15 mouse cellular contexts compared by ENCODE assay signal in genomic region chr1:72567056-72567455, GRCm38 (mm10). TPM values are rescaled to one million over a fixed set of nuclear protein-coding genes. Genes with fewer than 3 reads are reported as not detected.
DNase-seq lines count a peak whose midpoint lies in the region; ATAC-seq lines count a peak whose summit lies in the region.
"Had no signal": no experiment of that assay in that cellular context is flagged by ENCODE, and none has a peak within 500 bp of the region (broad histone marks: within the 10 kb centered on the region; RNA-seq: fewer than 3 reads in every experiment).

No protein-coding gene starts in this region.

- 42% methylated on average over 9 of the region's 9 CpGs for WGBS in midbrain, embryonic 11.5 days
- WGBS in midbrain, embryonic 10.5 days: 40% methylated on average over 9 of the region's 9 CpGs
- 27% methylated on average over 9 of the region's 9 CpGs for WGBS in forebrain, embryonic 16.5 days
- WGBS in limb, embryonic 15.5 days: 29% methylated on average over 9 of the region's 9 CpGs

- peak overlapping the region; percentile 25; the same call in 1 of the 2 replicates for H3K4me2 ChIP-seq in midbrain, embryonic 11.5 days
- H3K4me2 ChIP-seq in forebrain, embryonic 16.5 days (ENCODE audit: low read length): peak overlapping the region; percentile 20; the same call in 1 of the 2 replicates
- H3K4me2 ChIP-seq in limb, embryonic 15.5 days: peak overlapping the region; percentile 19; the same call in 1 of the 2 replicates

- no peak overlapping the region for H3K9ac ChIP-seq in midbrain, embryonic 11.5 days (ENCODE audit: low read length)
- H3K9ac ChIP-seq in forebrain, embryonic 16.5 days (replicated peaks; ENCODE audit: low read depth, low read length): no peak overlapping the region
- no peak overlapping the region for H3K9ac ChIP-seq in limb, embryonic 15.5 days

- no peaks in the 10 kb centered on the region for H3K36me3 ChIP-seq in midbrain, embryonic 11.5 days (ENCODE audit: control insufficient read depth, insufficient read depth, low read length)
- H3K36me3 ChIP-seq in midbrain, embryonic 10.5 days: no peaks in the 10 kb centered on the region
- H3K36me3 ChIP-seq in forebrain, embryonic 16.5 days (ENCODE audit: control insufficient read depth, insufficient read depth): no peaks in the 10 kb centered on the region
- no peaks in the 10 kb centered on the region for H3K36me3 ChIP-seq in limb, embryonic 15.5 days

- DNase-seq in midbrain, embryonic 11.5 days (ENCODE audit: low spot score, missing footprints): peak; percentile 88
- DNase-seq in midbrain, embryonic 10.5 days (ENCODE audit: low spot score): no peak
- DNase-seq in retina, postnatal 1 day: peak; percentile 37
- no peak for DNase-seq in right cerebral cortex, postnatal 14 days
- DNase-seq: cerebellum, adult 11 months; gastrocnemius, postnatal 14 days; kidney, adult 9 months; layer of hippocampus, adult 9-11 months; liver; lung, postnatal 14 days; spleen, adult 18-20 months; thymus, postnatal 25 days had no signal

- no peaks in the 10 kb centered on the region for H3K27me3 ChIP-seq in midbrain, embryonic 11.5 days (ENCODE audit: control insufficient read depth, insufficient read depth, low read length)
- no peaks in the 10 kb centered on the region for H3K27me3 ChIP-seq in midbrain, embryonic 10.5 days (ENCODE audit: low read depth, poor library complexity, severe bottlenecking)
- no peaks in the 10 kb centered on the region for H3K27me3 ChIP-seq in forebrain, embryonic 16.5 days (replicated peaks; ENCODE audit: control insufficient read depth, insufficient read depth, low read length)
- H3K27me3 ChIP-seq in limb, embryonic 15.5 days: no peaks in the 10 kb centered on the region

- no peak overlapping the region for H3K4me3 ChIP-seq in midbrain, embryonic 11.5 days (ENCODE audit: low read depth, low read length)
- H3K4me3 ChIP-seq in midbrain, embryonic 10.5 days: no peak overlapping the region
- peak overlapping the region; percentile 8 for H3K4me3 ChIP-seq in forebrain, embryonic 16.5 days (replicated peaks; ENCODE audit: low read length)
- no peak overlapping the region for H3K4me3 ChIP-seq in limb, embryonic 15.5 days

- H3K27ac ChIP-seq in midbrain, embryonic 11.5 days (ENCODE audit: low read depth, low read length): no peak overlapping the region
- H3K27ac ChIP-seq in midbrain, embryonic 10.5 days (replicated peaks): no peak overlapping the region
- no peak overlapping the region for H3K27ac ChIP-seq in forebrain, embryonic 16.5 days (ENCODE audit: low read length)
- H3K27ac ChIP-seq in limb, embryonic 15.5 days: no peak overlapping the region

- ATAC-seq in midbrain, embryonic 11.5 days (ENCODE audit: low FRiP score): no peak
- peak; percentile 45; the same call in 1 of the 2 replicates for ATAC-seq in forebrain, embryonic 16.5 days
- no peak for ATAC-seq in limb, embryonic 15.5 days (ENCODE audit: insufficient number of reproducible peaks, low FRiP score, low TSS enrichment, low read depth)
- no peak for ATAC-seq in megakaryocyte-erythroid progenitor cell, adult 5-6 weeks (replicated peaks; ENCODE audit: low FRiP score, low TSS enrichment, poor library complexity, severe bottlenecking)

- H3K9me3 ChIP-seq in midbrain, embryonic 11.5 days (ENCODE audit: control insufficient read depth, low read length): no peaks in the 10 kb centered on the region
- no peaks in the 10 kb centered on the region for H3K9me3 ChIP-seq in midbrain, embryonic 10.5 days (replicated peaks)
- H3K9me3 ChIP-seq in forebrain, embryonic 16.5 days (ENCODE audit: control insufficient read depth, low read length): no peaks in the 10 kb centered on the region
- no peaks in the 10 kb centered on the region for H3K9me3 ChIP-seq in limb, embryonic 15.5 days

- peaks cover 7% of the 10 kb centered on the region; the same call in 1 of the 2 replicates for H3K4me1 ChIP-seq in midbrain, embryonic 11.5 days (ENCODE audit: control insufficient read depth, insufficient read depth, low read length)
- peaks cover 22% of the 10 kb centered on the region for H3K4me1 ChIP-seq in midbrain, embryonic 10.5 days
- no peaks in the 10 kb centered on the region for H3K4me1 ChIP-seq in forebrain, embryonic 16.5 days (replicated peaks; ENCODE audit: control insufficient read depth, insufficient read depth, low read length)
- H3K4me1 ChIP-seq in limb, embryonic 15.5 days: no peaks in the 10 kb centered on the region

RNA-seq across cellular contexts. Expression of gene Smarcal1, which starts 16.0 kb away (rescaled TPM):
- polyA plus RNA-seq in midbrain, embryonic 11.5 days (2014; fragmentation: Nextera tagmentation; extraction: Ambion mirVana): 30.9 and 33.4 TPM in 2 replicates
- polyA plus RNA-seq in midbrain, embryonic 10.5 days (2016; fragmentation: Nextera tagmentation; extraction: Ambion mirVana): 28.5 and 32.8 TPM in 2 replicates
- 29.2 and 31.4 TPM in 2 replicates for polyA plus RNA-seq in forebrain, embryonic 16.5 days (2015; fragmentation: Nextera tagmentation; extraction: Ambion mirVana)
- polyA plus RNA-seq in limb, embryonic 15.5 days (2015; fragmentation: Nextera tagmentation; extraction: Ambion mirVana): 21.6 and 23.8 TPM in 2 replicates
- total RNA-seq in megakaryocyte-erythroid progenitor cell, adult 5-6 weeks (2014; fragmentation: Nextera tagmentation): 22.6 and 24.6 TPM in 2 replicates
- 12.6 and 21.7 TPM in 2 replicates for total RNA-seq in megakaryocyte-erythroid progenitor cell, adult 5-6 weeks (2017)

RNA-seq across cellular contexts. Expression of gene March4, which starts 30.3 kb away (rescaled TPM):
- 0.79 and 0.92 TPM in 2 replicates for polyA plus RNA-seq in midbrain, embryonic 11.5 days (2014; fragmentation: Nextera tagmentation; extraction: Ambion mirVana)
- 0.22 and 0.55 TPM in 2 replicates for polyA plus RNA-seq in midbrain, embryonic 10.5 days (2016; fragmentation: Nextera tagmentation; extraction: Ambion mirVana)
- 6.1 and 7.7 TPM in 2 replicates for polyA plus RNA-seq in forebrain, embryonic 16.5 days (2015; fragmentation: Nextera tagmentation; extraction: Ambion mirVana)
- not detected in 2 replicates for polyA plus RNA-seq in limb, embryonic 15.5 days (2015; fragmentation: Nextera tagmentation; extraction: Ambion mirVana)
- total RNA-seq in megakaryocyte-erythroid progenitor cell, adult 5-6 weeks (2014; fragmentation: Nextera tagmentation): not detected in 2 replicates
- not detected in 2 replicates for total RNA-seq in megakaryocyte-erythroid progenitor cell, adult 5-6 weeks (2017)

Comparison
In these comparisons a context has a peak if more than half of its experiments do, and no peak if none do; other contexts are left out.
1. DNase-seq: peak in midbrain, embryonic 11.5 days (single experiment) and retina, postnatal 1 day (single experiment); none in midbrain, embryonic 10.5 days (single experiment) and right cerebral cortex, postnatal 14 days (single experiment).
2. Peak in every context shown above with its lines, with median percentiles within 50 percentile points of each other: H3K4me2 ChIP-seq.